Mouse (Mus musculus): ENCODE data around the gene Wnt6.
A peak's percentile ranks its signal among the peaks of the same experiment; 100 is the strongest.

Gene Wnt6

DNA sequence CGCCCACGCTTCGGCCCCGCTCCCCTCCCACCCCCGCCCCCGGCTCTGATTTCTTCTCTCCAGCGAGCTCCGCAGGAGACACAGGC, at the start of gene Wnt6:
TSS of gene Wnt6 (plus strand) at position 48 of the 86 bp plus-strand sequence.
- DNase-seq (ENCODE audit: low spot score) = no peak

GRCm38 (mm10) chr1:74723748-74724147, 47.9 kb upstream of the Wnt6 start:
- DNase-seq (ENCODE audit: low spot score) = no peak

- no peak for DNase-seq (ENCODE audit: low spot score)
These were observed 45.6 kb upstream of the Wnt6 start for GRCm38 (mm10) chr1:74726114-74726513.

DNA sequence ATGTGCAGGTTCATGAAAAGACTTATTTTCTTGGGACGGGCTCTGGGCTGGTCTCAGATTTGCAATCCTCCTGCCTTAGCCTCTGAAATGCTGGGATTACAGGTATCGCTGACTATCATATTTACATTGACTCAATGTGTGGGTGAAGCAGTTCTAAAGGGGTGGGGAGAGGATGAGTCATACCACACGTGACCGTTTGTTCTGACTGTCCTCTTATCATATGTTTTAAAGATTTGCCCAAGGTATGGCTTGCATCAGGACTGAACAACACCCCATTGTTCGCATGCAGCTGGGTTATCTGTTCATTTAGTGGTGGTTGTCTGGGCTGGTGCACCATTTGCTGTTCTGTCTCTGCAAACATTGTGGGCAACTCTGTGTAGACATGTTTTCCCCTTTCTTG, 45.0 kb upstream of the Wnt6 start:
- no peak for DNase-seq (ENCODE audit: low spot score)

- no peak for DNase-seq (ENCODE audit: low spot score)
These were observed 43.2 kb upstream of the Wnt6 start for GRCm38 (mm10) chr1:74728446-74728845.

GRCm38 (mm10) chr1:74736977-74737376, 34.7 kb upstream of the Wnt6 start:
- no peak for DNase-seq (ENCODE audit: low spot score)

- DNase-seq (ENCODE audit: low spot score) = no peak
These were observed 34.2 kb upstream of the Wnt6 start for GRCm38 (mm10) chr1:74737500-74737899.

DNA sequence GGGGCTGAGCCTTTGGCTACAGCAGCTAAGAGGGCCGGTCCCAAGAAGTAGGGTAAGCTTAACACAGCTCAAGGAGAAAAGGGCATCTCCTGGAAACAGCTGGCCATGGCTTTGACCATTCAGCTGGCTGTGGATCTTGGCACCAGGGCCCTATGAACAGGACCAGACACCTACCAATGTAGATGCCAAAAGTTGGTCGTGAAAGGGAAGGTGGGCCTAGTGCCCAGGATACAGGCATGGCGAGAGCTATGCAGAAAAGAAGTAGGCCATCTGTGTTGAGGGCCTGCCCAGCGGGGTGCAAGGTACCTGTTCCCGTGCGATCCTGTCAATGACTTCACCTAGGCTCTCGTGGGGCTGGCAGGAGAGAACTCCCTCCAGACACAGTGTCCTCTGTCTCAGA, 30.8 kb upstream of the Wnt6 start:
- no peak for DNase-seq (ENCODE audit: low spot score)

DNA sequence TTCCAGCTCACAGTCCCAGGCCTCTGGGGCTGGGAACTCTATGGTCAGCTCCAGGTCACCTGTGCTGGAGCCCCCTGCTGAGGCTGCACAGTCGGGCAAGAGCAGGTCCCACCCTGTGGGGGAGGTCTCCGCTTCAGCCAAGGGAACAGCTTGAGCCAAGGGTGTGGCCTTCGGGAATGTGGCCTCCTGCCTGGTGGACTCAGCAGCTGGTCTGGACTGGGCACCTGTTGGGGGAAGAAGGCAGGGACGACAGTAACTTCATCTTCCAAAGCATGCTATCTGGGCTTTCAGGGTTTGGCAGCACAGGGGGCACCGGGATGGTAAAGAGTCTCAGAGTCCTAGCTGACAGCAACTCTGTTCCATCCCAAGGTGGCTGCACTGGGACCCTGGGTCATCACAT, 24.4 kb upstream of the Wnt6 start:
- no peak for DNase-seq (ENCODE audit: low spot score)

GRCm38 (mm10) chr1:74748643-74749271, 22.9 kb upstream of the Wnt6 start, which contains the start of gene Prkag3:
Prkag3 (minus strand) TSS chr1:74749221.
- DNase-seq (ENCODE audit: low spot score) = peak; percentile 56

DNA sequence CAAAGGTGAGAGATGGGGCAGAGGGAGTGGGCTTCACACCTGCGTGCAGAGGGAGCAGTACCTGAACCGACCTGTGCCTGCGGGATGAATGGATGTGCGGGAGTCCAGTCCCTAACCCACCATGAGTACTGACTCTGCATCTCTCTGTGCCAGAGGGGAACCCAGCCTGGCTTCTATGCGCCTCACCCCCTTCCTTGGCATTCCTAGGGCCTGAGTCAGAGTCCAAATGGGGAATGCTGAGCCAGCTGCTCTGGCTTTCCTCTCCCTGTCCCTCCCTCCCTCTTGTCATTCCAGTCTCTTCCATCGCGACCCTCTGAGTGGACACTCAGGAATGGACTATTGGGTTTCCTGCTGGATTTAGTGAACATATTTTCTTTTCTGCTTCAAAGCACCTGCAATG, 22.4 kb upstream of the Wnt6 start:
- DNase-seq (ENCODE audit: low spot score) = peak; percentile 51

- no peak for DNase-seq (ENCODE audit: low spot score)
These were observed 21.0 kb upstream of the Wnt6 start for GRCm38 (mm10) chr1:74750683-74751082.

- no peak for DNase-seq (ENCODE audit: low spot score)
These were observed 19.5 kb upstream of the Wnt6 start for GRCm38 (mm10) chr1:74752150-74752549.

DNA sequence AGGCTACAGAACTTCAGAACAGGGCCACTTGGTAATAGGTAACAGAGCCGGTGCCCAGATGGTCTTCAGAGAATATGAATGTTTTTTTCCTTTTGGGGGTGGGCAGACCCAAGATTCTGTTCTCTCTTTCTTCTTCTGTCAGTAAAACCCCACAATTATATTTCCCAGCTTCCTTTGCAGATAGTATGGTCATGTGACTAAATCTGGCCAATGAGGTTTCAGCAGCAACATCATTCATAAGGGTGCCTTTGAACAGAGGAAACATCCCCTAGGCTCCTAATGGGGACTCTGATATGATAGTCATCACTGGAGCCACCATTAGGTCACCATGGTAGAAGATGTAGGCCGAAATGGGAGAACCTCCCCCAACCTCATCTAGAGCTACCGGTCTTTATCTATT, 18.9 kb upstream of the Wnt6 start:
- DNase-seq (ENCODE audit: low spot score) = no peak

DNA sequence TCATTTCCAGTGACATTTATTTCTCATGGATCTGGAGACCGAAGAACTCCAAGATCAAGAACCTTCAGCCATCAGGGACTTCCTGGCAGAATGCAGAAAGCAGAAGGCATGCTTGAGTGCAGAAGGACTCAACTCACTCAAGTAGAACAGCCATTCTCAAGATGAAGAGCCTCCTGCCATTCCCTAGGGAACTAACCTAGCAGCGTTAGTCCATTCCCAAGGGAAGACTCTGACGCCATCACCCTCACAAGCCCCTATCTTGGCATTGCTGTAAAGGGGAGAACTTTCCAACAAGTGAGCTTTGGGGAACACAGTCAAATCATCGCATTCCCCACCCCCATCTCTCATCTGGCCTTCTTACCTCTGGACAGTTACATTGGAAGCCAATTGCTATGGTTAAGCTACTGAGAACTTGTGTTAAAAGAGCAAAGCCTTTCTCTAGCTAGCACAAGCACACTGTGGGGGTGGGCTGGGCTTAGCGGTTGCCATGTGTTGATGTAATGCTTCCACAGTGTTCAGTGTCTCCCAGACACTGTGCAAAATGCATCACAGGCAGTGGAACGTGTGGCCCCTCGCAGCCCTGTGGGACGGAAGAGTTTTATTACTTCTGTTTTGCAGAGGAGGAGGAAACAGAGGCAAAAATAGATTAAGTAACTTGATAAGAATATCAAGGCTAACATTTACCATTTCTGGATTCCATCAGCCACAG, 18.3 kb upstream of the Wnt6 start:
- DNase-seq (ENCODE audit: low spot score) = no peak

GRCm38 (mm10) chr1:74754175-74754785, 17.4 kb upstream of the Wnt6 start:
- DNase-seq (ENCODE audit: low spot score) = no peak

- no peak for DNase-seq (ENCODE audit: low spot score)
These were observed 11.9 kb upstream of the Wnt6 start for GRCm38 (mm10) chr1:74759773-74760172.

GRCm38 (mm10) chr1:74763081-74763480, 8.6 kb upstream of the Wnt6 start:
- peak; percentile 64 for DNase-seq (ENCODE audit: low spot score)

- no peak for DNase-seq (ENCODE audit: low spot score)
These were observed 795 bp upstream of the Wnt6 start for GRCm38 (mm10) chr1:74770727-74771466.

DNA sequence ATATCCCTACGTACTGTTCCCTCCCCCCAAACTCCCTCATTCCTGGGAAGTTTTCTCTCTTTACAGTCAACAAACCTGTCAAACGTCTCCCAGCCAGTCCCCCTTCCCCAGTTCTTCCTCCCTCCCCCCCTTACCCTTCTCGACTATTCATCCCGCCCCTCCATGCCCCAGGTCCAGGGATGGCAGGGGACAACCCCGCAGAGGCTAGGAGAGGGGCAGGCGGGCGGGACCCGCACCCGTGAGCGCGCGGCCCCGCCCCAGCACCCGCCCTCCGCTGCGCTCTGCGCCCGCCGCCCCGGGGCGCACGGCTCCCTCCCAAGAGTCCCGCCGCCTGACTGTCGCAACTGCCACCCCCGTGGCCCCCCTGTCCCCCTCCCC, 236 bp upstream of the Wnt6 start:
- DNase-seq (ENCODE audit: low spot score) = no peak

- no peak for DNase-seq (ENCODE audit: low spot score)
These were observed 384 bp downstream of the Wnt6 start for GRCm38 (mm10) chr1:74771931-74772620.

GRCm38 (mm10) chr1:74773136-74773535, 1.4 kb downstream of the Wnt6 start:
- DNase-seq (ENCODE audit: low spot score) = peak; percentile 56

- DNase-seq (ENCODE audit: low spot score) = no peak
These were observed 2.4 kb downstream of the Wnt6 start for GRCm38 (mm10) chr1:74774062-74774461.

Data from urinary bladder, postnatal 25 days (tissue).